Comparison of ENCODE assay signal across 4 mouse cellular contexts in the genomic region with DNA sequence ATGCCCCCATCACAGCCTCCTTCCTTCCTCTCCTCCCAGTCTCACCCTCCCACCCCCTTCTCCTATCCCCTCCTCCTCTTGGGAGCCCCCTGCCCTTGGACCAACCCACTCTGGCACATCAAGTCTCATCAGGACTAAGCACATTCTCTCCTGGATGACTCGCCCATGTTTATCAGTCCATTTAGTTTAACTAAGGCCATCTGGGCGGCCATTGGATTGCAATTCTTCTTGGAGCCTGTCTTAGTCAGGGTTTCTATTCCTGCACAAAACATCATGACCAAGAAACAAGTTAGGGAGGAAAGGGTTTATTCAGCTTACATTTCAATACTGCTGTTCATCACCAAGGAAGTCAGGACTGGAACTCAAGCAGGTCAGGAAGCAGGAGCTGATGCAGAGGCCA.
DNase-seq lines count a peak whose midpoint lies in the region.

No protein-coding gene starts in this region.

- peak; percentile 16 for DNase-seq in 3T3-L1 (ENCODE audit: low read depth, low spot score)
- DNase-seq in NIH3T3 (ENCODE audit: low read depth) = peak; percentile 57
- DNase-seq in heart, adult 11 months = peak; percentile 54
- DNase-seq in thymus, postnatal 14 days = peak; percentile 1

Comparison
In these comparisons a context has a peak if more than half of its experiments do, and no peak if none do; other contexts are left out.
1. Peak in every context shown above with its lines: DNase-seq.
2. DNase-seq: peak in every context shown above with its lines; median percentile 57 in NIH3T3; 54 in heart, adult 11 months; 16 in 3T3-L1; 1 in thymus, postnatal 14 days.